Mouse (Mus musculus) heart, embryonic 13.5 days (tissue): ENCODE results near the gene Glis1. TPM values are rescaled to one million over a fixed set of nuclear protein-coding genes. Genes with fewer than 3 reads are reported as not detected.
A peak's percentile ranks its signal among the peaks of the same experiment; 100 is the strongest.

ENCODE experiments used
- ATAC-seq: fragments of 200-750 bp; cut with Nextera tagmentation; 2 replicates; pipeline ENCODE4 v1.8.0; 2017; ENCODE audit warnings: moderate TSS enrichment; ENCODE audit not compliant: insufficient number of reproducible peaks, low FRiP score, low TSS enrichment; ENCODE audit errors: extremely low read depth
- H3K27ac ChIP-seq: fragments of 300-500 bp; sonication (generic); replicated peaks from 2 replicates; pipeline ENCODE4 v1.5.1; 2015; ENCODE audit warnings: moderate library complexity, mild to moderate bottlenecking, inconsistent platforms
- H3K27me3 ChIP-seq: fragments of 300-500 bp; sonication (generic); replicated peaks from 2 replicates; pipeline ENCODE4 v1.6.1; 2015; ENCODE audit warnings: mild to moderate bottlenecking, inconsistent platforms
- H3K36me3 ChIP-seq: fragments of 300-500 bp; sonication (generic); 2 replicates; pipeline ENCODE4 v1.6.1; 2015; ENCODE audit warnings: mild to moderate bottlenecking, inconsistent platforms
- H3K4me1 ChIP-seq: fragments of 300-500 bp; sonication (generic); 2 replicates; pipeline ENCODE4 v1.6.1; 2015; ENCODE audit warnings: inconsistent platforms
- H3K4me2 ChIP-seq: fragments of 300-500 bp; sonication (generic); 2 replicates; pipeline ENCODE4 v1.6.1; 2015; ENCODE audit warnings: inconsistent platforms, mild to moderate bottlenecking, moderate library complexity
- H3K4me3 ChIP-seq: fragments of 300-500 bp; sonication (generic); 2 replicates; pipeline ENCODE4 v1.5.1; 2015; ENCODE audit warnings: moderate library complexity, mild to moderate bottlenecking, inconsistent platforms
- H3K9ac ChIP-seq: fragments of 300-500 bp; sonication (generic); 2 replicates; pipeline ENCODE4 v1.6.1; 2015; ENCODE audit warnings: inconsistent platforms, mild to moderate bottlenecking, moderate library complexity
- H3K9me3 ChIP-seq: fragments of 300-500 bp; sonication (generic); 2 replicates; pipeline ENCODE4 v1.6.1; 2016; ENCODE audit warnings: inconsistent platforms
- WGBS: fragments of 180-500 bp; shearing (Covaris S2); methylation state at CpG from one replicate; pipeline ENCODE4 v1.1.7; 2015; ENCODE audit warnings: mixed read lengths; 5-methylcytosine and 5-hydroxymethylcytosine counted together
- polyA plus RNA-seq: library from polyadenylated mRNA; unstranded; fragments of >200 nt; fragmentation: Nextera tagmentation; extraction: Ambion mirVana; gene quantifications from 2 replicates; pipeline ENCODE4 v1.2.1, GENCODE M21; 2015

Glis1 gene
- polyA plus RNA-seq, 1 experiment from 2014 or later = 0.12 TPM

DNA sequence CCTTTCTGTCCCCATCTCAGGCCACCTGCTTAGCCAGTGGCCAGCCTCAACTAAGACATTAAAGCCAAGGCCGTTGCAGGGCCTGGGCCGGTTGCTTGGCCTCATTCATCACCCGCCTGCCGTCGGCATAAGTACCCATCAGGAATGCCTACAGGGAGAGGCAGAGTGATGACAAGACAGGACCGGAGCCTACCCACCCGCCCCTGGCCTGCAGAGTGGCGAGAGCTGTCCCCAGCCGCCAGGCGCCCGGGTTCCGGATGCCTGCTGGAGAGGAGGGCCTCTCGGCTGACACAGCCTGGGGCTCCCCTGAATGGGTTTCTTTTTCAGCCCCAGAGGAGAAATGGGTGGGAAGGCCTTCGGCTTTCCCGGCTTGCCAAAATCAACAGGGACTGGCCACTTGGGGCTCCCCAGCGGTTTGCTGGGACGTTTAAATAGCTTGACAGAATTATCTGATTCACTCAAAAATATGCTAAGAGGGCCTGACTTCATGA, 194.6 kb downstream of the Glis1 start:
- peaks cover 55% of the 10 kb centered on the region for H3K27me3 ChIP-seq
- no peak for ATAC-seq
- H3K9ac ChIP-seq = no peak overlapping the region
- H3K27ac ChIP-seq = peak overlapping the region; percentile 48; the same call in 1 of the 2 replicates
- no peak overlapping the region for H3K4me3 ChIP-seq
- peaks cover 23% of the 10 kb centered on the region for H3K4me1 ChIP-seq
- peak overlapping the region; percentile 35 for H3K4me2 ChIP-seq
- H3K36me3 ChIP-seq = no peaks in the 10 kb centered on the region
- H3K9me3 ChIP-seq = no peaks in the 10 kb centered on the region
- 47% methylated on average over 17 of the region's 17 CpGs for WGBS

DNA sequence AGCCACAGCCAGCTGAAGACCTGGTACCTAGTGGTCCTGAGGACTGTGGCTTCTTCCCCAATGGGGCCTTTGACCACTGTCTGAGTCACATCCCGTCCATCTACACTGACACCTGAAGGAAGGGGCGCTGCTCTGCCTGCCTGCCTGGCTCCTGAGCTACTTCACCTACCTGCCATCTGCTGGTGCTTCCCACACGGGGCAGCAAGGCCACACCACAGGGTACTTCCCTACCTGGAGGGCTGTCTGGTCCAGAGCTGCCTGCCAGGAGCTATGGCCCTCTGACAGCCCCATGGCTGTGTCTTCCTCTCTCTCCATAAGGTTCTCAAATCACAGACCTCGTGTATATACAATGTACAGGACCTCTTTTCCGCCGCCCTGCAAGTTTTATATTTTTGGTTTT, 200.2 kb downstream of the Glis1 start:
- Histone ChIP-seq H3K4me3 (no peak overlapping the region), H3K36me3 (no peaks in the 10 kb centered on the region), H3K27me3 (peaks cover 31% of the 10 kb centered on the region), H3K27ac (no peak overlapping the region), H3K9ac (no peak overlapping the region), H3K4me1 (peaks cover 9% of the 10 kb centered on the region), H3K9me3 (no peaks in the 10 kb centered on the region), H3K4me2 (no peak overlapping the region)
- 80% methylated on average over 6 of the region's 6 CpGs for WGBS
- ATAC-seq = no peak

DNA sequence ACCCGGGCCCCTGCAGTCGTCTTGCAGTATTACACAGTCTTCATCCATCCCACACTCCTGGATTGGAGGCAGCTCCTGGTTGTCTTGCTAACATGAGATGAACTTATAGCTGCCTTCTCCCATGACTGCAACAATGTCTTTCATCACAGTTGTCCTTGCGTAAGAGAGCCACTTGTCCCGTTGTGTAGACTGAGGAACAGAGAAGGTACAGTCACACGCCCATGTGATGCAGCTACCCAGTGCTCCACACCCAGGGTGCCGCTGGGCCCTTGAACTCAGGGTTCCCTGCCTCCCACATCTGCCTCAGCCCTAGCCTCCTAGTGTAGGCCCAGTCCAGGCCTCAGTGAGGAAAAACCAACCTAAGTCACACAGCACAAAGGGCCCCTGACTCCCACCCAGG, 201.7 kb downstream of the Glis1 start:
- H3K9ac ChIP-seq = no peak overlapping the region
- no peaks in the 10 kb centered on the region for H3K9me3 ChIP-seq
- H3K27me3 ChIP-seq = peaks cover 27% of the 10 kb centered on the region
- H3K4me2 ChIP-seq = no peak overlapping the region
- no peak overlapping the region for H3K4me3 ChIP-seq
- no peak for ATAC-seq
- H3K36me3 ChIP-seq = no peaks in the 10 kb centered on the region
- H3K27ac ChIP-seq = no peak overlapping the region
- WGBS = 71% methylated on average over 6 of the region's 6 CpGs
- 0 out of 2 replicates have a peak, but pooled peaks cover 3% of the 10 kb centered on the region for H3K4me1 ChIP-seq

DNA sequence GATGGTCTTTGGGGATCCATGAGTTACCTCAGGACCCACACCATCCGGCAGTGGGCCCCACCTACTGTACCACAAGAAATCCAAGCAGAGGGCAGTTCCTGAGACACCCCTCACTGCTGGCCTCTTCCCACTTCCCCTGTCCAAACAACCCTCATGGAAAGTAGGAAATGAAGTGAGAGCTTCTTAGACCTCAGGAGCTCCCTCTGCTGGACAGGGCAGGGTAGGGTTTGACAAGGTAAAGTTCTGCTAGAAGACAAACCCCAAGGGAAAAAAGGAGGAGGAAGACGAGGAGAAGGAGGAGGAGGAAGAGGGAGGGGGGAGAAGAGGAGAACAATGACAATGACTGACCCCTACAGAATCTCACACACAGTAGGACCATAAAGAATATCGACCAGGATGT, 203.3 kb downstream of the Glis1 start:
- no peak overlapping the region for H3K27ac ChIP-seq
- peaks cover 24% of the 10 kb centered on the region for H3K27me3 ChIP-seq
- no peak for ATAC-seq
- no peak overlapping the region for H3K4me2 ChIP-seq
- H3K9me3 ChIP-seq = no peaks in the 10 kb centered on the region
- H3K9ac ChIP-seq = no peak overlapping the region
- 56% methylated on average over 3 of the region's 3 CpGs for WGBS
- 0 out of 2 replicates have a peak, but pooled peaks cover 3% of the 10 kb centered on the region for H3K4me1 ChIP-seq
- no peak overlapping the region for H3K4me3 ChIP-seq
- H3K36me3 ChIP-seq = no peaks in the 10 kb centered on the region

DNA sequence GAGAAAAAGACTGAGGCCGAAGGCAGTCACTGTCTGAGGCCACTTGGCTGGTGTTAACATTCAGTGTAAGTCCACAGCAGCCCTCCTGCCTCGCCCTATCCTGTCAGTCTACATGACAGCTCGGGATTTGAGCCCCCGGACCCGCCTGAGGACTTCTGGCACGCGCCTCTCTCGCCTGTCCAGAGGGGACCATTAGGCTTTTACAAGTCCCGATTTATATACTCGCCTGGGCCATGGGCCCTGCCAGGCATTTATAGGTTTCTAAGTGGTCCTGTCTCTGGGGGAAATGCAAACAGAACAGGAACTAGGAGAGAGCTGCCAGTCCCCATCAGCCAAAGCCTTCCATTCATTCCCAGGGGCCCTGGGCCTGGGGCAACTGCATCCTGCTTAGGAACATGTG, 203.9 kb downstream of the Glis1 start:
- Histone ChIP-seq H3K9me3 (no peaks in the 10 kb centered on the region), H3K4me3 (no peak overlapping the region), H3K9ac (no peak overlapping the region), H3K27me3 (peaks cover 21% of the 10 kb centered on the region), H3K4me2 (no peak overlapping the region), H3K36me3 (no peaks in the 10 kb centered on the region), H3K4me1 (0 out of 2 replicates have a peak, but pooled peaks cover 3% of the 10 kb centered on the region), H3K27ac (no peak overlapping the region)
- 72% methylated on average over 10 of the region's 10 CpGs for WGBS
- no peak for ATAC-seq

DNA sequence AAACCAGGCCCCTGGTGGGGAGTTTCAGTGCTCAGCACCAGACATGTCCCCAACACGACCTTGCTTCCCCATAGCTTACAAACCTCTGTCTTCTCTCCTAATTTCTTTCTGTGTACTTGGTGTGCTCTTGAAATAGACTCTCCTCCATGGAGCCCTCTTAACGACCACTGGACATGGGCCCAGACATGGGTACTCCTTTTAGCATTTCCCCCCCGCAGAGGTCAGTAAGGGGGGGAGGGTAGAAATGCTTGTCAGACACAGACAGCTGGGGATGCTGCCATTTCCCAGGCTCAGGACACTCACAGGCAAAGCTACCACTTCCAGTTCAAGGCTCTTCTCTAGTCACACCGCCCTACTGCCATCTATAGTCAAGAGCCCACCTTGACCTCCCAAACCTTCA, 207.2 kb downstream of the Glis1 start:
- Histone ChIP-seq H3K4me2 (no peak overlapping the region), H3K27ac (no peak overlapping the region), H3K4me1 (no peaks in the 10 kb centered on the region), H3K4me3 (no peak overlapping the region), H3K27me3 (0 out of 2 replicates have a peak, but pooled peaks cover 8% of the 10 kb centered on the region), H3K36me3 (no peaks in the 10 kb centered on the region), H3K9me3 (no peaks in the 10 kb centered on the region), H3K9ac (no peak overlapping the region)
- ATAC-seq = no peak
- WGBS = 47% methylated on average over 4 of the region's 4 CpGs

DNA sequence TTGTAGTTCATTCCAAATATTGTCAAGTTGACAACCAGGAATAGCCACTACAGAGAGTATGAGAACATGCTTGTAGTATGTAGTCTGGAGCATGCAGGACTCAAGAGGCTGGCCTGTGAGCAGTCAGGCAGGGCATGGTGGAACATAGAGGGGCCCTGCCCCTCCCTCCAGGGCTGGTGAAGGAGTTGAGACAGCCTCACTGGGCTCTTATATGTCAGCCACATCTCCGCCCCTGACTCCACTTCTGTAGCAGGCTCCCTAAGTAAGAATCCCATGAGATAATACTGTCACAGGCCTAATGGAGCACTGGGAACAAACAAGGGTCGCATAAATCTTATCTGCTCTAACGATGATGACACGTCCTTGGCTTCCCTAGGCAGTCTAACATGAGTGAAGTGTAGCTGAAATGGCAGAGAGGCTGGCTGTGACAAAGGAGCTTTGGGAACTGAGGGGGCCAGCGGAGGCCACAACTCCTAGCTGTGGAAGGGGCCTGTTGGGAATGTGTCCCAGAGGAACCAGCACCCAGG, 214.6 kb downstream of the Glis1 start:
- H3K9ac ChIP-seq = peak overlapping the region; percentile 24; the same call in 1 of the 2 replicates
- no peak overlapping the region for H3K4me3 ChIP-seq
- H3K27ac ChIP-seq = no peak overlapping the region
- 32% methylated on average over 5 of the region's 5 CpGs for WGBS
- no peaks in the 10 kb centered on the region for H3K36me3 ChIP-seq
- no peak for ATAC-seq
- no peak overlapping the region for H3K4me2 ChIP-seq
- peaks cover 19% of the 10 kb centered on the region for H3K27me3 ChIP-seq
- H3K9me3 ChIP-seq = no peaks in the 10 kb centered on the region
- peaks cover 16% of the 10 kb centered on the region for H3K4me1 ChIP-seq

DNA sequence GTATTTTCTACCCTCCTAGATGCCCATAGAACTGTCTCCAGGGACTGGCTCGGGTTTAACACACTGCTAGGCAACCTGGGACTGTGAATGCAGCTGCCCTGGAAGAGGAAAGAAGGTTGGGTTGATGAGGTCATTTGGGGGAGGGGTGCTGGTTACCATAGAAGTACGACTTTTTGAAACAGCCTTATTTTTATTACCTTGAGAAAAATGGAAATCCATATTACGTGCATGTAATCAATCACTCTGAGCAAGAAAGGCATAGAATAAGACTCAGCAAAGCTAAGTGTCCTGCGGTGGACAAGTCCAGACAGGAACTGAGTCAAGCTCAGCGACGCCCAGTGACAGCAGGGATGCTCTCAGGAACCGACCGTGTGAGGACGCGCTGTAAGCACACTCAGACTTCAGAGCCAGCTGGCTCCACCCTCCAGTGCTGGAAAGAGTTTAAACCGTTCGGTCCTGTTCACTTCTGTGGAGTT, 216.7 kb downstream of the Glis1 start:
- Histone ChIP-seq H3K4me3 (no peak overlapping the region), H3K9ac (no peak overlapping the region), H3K36me3 (no peaks in the 10 kb centered on the region), H3K4me2 (no peak overlapping the region), H3K27ac (no peak overlapping the region), H3K9me3 (no peaks in the 10 kb centered on the region), H3K4me1 (peaks cover 16% of the 10 kb centered on the region), H3K27me3 (peaks cover 38% of the 10 kb centered on the region)
- ATAC-seq = no peak
- WGBS = 47% methylated on average over 12 of the region's 12 CpGs

DNA sequence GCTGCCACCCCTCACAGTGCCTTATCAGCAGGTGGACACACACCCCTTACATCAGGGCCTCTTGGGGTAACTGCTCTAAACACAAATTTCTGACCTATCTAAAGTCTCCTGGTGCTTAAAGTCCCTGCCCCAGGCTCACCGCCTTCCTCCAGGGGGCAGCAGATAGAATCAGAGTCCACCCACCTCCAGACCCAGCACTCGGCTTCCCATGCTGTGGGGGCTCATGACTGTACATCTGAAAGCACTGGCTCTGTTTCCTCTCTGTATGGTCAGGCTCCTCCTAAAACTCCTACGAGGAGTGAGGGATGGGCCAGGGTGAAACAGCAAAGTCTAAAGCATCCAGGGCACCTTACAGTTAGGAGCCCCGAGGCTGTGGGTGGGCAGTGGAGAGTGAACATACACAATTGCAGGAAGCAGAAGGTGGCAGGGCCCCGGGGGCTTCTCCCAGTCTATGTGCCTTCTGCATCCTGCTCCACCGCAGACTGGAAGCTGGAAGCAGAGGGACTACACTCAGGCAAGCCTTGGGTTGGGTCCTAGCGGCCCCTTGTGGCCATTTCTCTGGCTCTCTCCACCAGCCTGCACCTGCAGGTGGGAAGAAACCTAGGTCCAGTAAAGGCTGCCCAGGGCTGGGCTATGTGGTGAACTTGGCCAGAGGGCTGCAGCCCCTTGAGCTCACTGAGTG, 218.3 kb downstream of the Glis1 start:
- Histone ChIP-seq H3K27ac (no peak overlapping the region), H3K27me3 (peaks cover 45% of the 10 kb centered on the region), H3K4me2 (peak overlapping the region; percentile 50), H3K9me3 (no peaks in the 10 kb centered on the region), H3K4me1 (peaks cover 16% of the 10 kb centered on the region), H3K9ac (no peak overlapping the region), H3K36me3 (no peaks in the 10 kb centered on the region), H3K4me3 (no peak overlapping the region)
- WGBS = 9% methylated on average over 7 of the region's 7 CpGs
- ATAC-seq = no peak

DNA sequence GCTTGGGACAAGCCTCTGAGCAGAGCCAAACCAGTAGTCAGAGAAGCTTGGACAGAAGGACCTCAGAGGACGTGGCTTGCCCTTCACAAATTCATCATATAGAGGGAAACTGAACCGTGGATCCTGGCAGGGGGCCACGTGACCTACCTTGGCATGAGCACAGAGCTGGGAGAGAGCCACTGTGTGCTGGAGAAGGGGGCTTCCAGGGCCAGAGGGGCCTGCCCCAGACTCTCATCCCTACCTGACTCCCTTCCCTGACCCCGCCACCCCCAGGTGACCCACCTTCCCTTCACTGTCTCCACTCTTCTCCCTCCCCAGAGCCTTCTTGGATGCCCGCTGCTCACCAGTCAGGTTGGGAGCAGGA, 218.9 kb downstream of the Glis1 start:
- no peak overlapping the region for H3K27ac ChIP-seq
- peaks cover 45% of the 10 kb centered on the region for H3K27me3 ChIP-seq
- H3K4me1 ChIP-seq = peaks cover 16% of the 10 kb centered on the region
- H3K9me3 ChIP-seq = no peaks in the 10 kb centered on the region
- H3K9ac ChIP-seq = no peak overlapping the region
- no peak for ATAC-seq
- H3K4me2 ChIP-seq = no peak overlapping the region
- H3K36me3 ChIP-seq = no peaks in the 10 kb centered on the region
- no peak overlapping the region for H3K4me3 ChIP-seq
- WGBS = 68% methylated on average over 5 of the region's 5 CpGs

DNA sequence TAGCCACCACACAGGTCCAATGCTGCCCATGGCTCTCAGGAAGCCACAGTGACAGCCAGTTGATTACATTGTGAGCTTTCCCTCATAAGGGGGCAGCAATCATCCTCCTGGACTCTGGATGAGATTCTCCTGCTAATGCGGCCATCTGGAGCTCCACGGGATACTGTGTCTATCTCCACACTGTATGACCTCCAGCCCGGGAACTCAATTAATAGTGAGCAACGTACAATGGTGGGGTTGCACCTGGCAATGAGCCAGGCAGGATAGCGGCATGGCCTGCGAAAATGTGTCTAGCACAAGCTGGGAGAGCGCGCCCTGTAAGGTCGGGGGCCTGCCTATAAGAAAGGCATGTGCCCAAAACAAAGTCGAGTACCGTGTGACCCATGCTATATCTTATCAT, 226.3 kb downstream of the Glis1 start:
- no peak for ATAC-seq
- Histone ChIP-seq H3K27ac (no peak overlapping the region), H3K4me1 (no peaks in the 10 kb centered on the region), H3K27me3 (peaks cover 11% of the 10 kb centered on the region; the same call in 1 of the 2 replicates), H3K9ac (no peak overlapping the region), H3K9me3 (no peaks in the 10 kb centered on the region), H3K4me2 (no peak overlapping the region), H3K4me3 (no peak overlapping the region), H3K36me3 (no peaks in the 10 kb centered on the region)
- 82% methylated on average over 11 of the region's 11 CpGs for whole genome bisulfite sequencing

DNA sequence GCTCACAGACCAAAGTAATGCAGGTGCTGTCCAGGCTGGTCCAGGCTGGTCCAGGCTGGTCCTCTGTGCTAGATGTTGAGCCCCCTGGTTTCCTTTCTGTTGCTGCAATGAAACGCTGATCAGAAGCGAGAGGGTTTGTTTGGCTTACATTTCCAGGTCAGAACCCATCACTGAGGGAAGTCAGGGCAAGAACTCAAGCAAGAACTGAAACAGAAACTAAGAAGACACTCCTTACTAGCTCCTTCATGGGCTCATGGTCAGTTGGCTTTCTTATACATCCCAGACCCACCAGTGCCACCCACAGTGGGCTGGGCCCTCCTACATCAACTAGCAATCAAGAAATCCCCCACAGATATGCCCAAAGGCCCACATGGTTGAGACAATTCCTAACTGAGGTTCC, 234.1 kb downstream of the Glis1 start:
- Histone ChIP-seq H3K9me3 (no peaks in the 10 kb centered on the region), H3K36me3 (no peaks in the 10 kb centered on the region), H3K4me2 (no peak overlapping the region), H3K4me1 (no peaks in the 10 kb centered on the region), H3K27ac (no peak overlapping the region), H3K27me3 (peaks cover 38% of the 10 kb centered on the region), H3K9ac (no peak overlapping the region), H3K4me3 (no peak overlapping the region)
- no peak for ATAC-seq
- WGBS = 86% methylated on average over 2 of the region's 2 CpGs
